Mouse (Mus musculus) hindbrain, embryonic 12.5 days (tissue): ENCODE results near the gene Apoe. TPM values are rescaled to one million over a fixed set of nuclear protein-coding genes. Genes with fewer than 3 reads are reported as not detected.
"Not testable (repeated sequence)": the region's sequence is repeated elsewhere in the genome, so short reads cannot be mapped to it uniquely, and the experiment has no call there.

Experiments used
- ATAC-seq: fragments of 200-750 bp; cut with Nextera tagmentation; 2 replicates; pipeline ENCODE4 v1.8.0; 2017; ENCODE audit warnings: moderate TSS enrichment; ENCODE audit not compliant: low FRiP score
- H3K27ac ChIP-seq: fragments of 300-500 bp; sonication (generic); 2 replicates; pipeline ENCODE4 v1.5.1; 2016; ENCODE audit warnings: mild to moderate bottlenecking
- H3K27me3 ChIP-seq: fragments of 300-500 bp; sonication (generic); 2 replicates; pipeline ENCODE4 v1.6.1; 2016; ENCODE audit warnings: mild to moderate bottlenecking
- H3K36me3 ChIP-seq: fragments of 300-500 bp; sonication (generic); 2 replicates; pipeline ENCODE4 v1.6.1; 2016; ENCODE audit warnings: mild to moderate bottlenecking
- H3K4me1 ChIP-seq: fragments of 300-500 bp; sonication (generic); 2 replicates; pipeline ENCODE4 v1.6.1; 2016
- H3K4me2 ChIP-seq: fragments of 300-500 bp; sonication (generic); replicated peaks from 2 replicates; pipeline ENCODE4 v1.6.1; 2016; ENCODE audit warnings: mild to moderate bottlenecking
- H3K4me3 ChIP-seq: fragments of 300-500 bp; sonication (generic); 2 replicates; pipeline ENCODE4 v1.5.1; 2016; ENCODE audit warnings: mild to moderate bottlenecking
- H3K9ac ChIP-seq: fragments of 300-500 bp; sonication (generic); 2 replicates; pipeline ENCODE4 v1.6.1; 2016; ENCODE audit warnings: mild to moderate bottlenecking, moderate library complexity
- H3K9me3 ChIP-seq: fragments of 300-500 bp; sonication (generic); replicated peaks from 2 replicates; pipeline ENCODE4 v1.6.1; 2016; ENCODE audit warnings: mild to moderate bottlenecking
- WGBS: fragments of 180-500 bp; shearing (Covaris S2); methylation state at CpG from one replicate; pipeline ENCODE4 v1.1.7; 2016; 5-methylcytosine and 5-hydroxymethylcytosine counted together
- polyA plus RNA-seq: library from polyadenylated mRNA; unstranded; fragments of >200 nt; fragmentation: Nextera tagmentation; extraction: Ambion mirVana; gene quantifications from 2 replicates; pipeline ENCODE4 v1.2.1, GENCODE M21; 2016

Gene Apoe
- polyA plus RNA-seq, 1 experiment from 2014 or later = 228 TPM

GRCm38 (mm10) chr7:19686927-19687583 lies 11.9 kb downstream of the Apoe start:
- H3K27ac ChIP-seq, H3K4me2 ChIP-seq, H3K36me3 ChIP-seq, H3K9ac ChIP-seq, ATAC-seq, H3K4me1 ChIP-seq, H3K4me3 ChIP-seq, H3K27me3 ChIP-seq, H3K9me3 ChIP-seq: not testable (repeated sequence)
- 69% methylated on average over 8 of the region's 8 CpGs for WGBS

DNA sequence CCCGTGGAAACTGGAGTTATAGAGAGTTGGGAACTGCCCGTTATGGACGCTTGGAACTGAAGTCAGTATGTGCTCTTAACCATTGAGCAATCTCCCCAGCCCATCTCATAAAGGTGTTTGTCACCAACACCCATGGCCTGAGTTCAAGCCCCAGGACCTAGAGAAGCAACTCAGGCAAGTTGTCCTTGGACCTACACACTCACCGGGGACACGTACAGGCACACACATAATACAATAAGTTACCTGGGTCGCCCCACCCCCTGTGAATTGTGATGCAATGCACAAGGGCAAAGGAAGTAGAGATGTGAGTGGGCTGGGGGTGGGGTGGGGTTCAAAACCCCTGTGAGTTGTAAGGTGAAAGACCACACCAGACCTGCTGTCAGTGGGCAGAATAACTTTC lies 12.5 kb downstream of the Apoe start:
- H3K4me1 ChIP-seq = no peaks in the 10 kb centered on the region
- no peak overlapping the region for H3K27ac ChIP-seq
- H3K4me2 ChIP-seq = no peak overlapping the region
- no peaks in the 10 kb centered on the region for H3K36me3 ChIP-seq
- H3K9ac ChIP-seq = no peak overlapping the region
- H3K4me3 ChIP-seq = no peak overlapping the region
- no peaks in the 10 kb centered on the region for H3K9me3 ChIP-seq
- no peak for ATAC-seq
- no peaks in the 10 kb centered on the region for H3K27me3 ChIP-seq
- WGBS = 86% methylated on average over 6 of the region's 6 CpGs

DNA sequence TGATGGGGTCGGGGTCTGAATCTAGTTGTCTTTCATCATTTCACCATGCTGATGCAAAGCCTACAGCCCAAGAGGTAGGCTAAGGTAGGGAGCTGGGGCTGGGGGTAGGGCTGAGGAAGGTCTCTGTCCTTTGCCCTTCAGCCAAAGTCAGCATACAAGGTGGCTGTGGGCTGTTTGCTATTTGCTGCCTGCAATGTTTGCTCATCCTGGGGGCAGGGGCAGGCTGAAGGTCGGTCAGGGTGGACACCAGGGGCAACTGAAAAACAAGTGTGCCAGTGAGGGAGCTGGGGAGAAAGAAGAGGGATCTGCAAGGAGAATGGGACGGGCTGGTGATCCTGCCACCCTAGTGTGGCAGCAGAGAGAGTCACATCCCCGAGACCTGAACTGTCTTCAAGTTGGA lies 13.6 kb downstream of the Apoe start:
- no peak for ATAC-seq
- Histone ChIP-seq H3K4me3 (no peak overlapping the region), H3K36me3 (no peaks in the 10 kb centered on the region), H3K4me1 (no peaks in the 10 kb centered on the region), H3K4me2 (no peak overlapping the region), H3K9me3 (no peaks in the 10 kb centered on the region), H3K9ac (no peak overlapping the region), H3K27me3 (no peaks in the 10 kb centered on the region), H3K27ac (no peak overlapping the region)
- 60% methylated on average over 4 of the region's 4 CpGs for WGBS

DNA sequence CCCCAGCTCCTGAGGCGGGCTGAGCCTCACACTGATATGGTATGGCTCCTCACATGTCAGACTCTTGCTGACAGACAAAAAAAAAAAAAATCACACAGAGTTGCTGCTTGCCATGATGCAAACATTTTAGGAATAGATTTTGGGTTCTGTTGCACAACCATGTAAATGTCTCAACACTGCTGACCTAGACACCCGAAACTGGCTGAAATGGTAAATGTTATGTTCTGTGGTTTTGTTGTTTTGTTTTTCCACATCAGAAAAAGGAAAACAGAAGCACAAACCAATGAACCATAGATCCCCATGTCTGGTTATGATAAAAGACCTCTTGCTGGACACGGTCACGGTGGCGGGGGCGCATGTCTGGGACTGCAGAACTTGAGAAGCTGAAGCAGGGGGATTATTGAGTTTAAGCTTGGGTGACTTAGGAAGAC lies 15.2 kb downstream of the Apoe start:
- no peak for ATAC-seq
- 85% methylated on average over 6 of the region's 6 CpGs for WGBS
- H3K9ac ChIP-seq = no peak overlapping the region

DNA sequence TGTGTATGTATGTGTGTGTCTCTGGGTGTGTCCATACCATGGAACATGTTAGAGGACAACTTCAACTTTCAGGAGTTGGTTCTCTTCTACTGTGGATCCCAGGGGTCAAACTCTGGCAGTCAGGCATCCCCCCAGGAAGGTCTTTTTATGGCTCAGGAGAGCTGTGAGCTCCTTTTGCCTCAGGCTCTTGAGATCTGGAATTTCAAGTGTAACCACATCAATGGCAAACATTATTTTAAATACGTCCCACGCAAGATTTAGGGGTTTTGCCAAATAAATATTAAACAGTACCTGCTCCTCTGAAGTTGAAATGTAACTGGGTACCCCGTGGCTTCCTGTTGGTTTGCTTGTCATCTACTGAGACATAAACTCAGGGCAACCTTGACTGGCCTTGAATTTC lies 16.0 kb downstream of the Apoe start:
- 78% methylated on average over 3 of the region's 3 CpGs for WGBS
- no peak overlapping the region for H3K4me3 ChIP-seq
- H3K4me1 ChIP-seq = no peaks in the 10 kb centered on the region
- no peaks in the 10 kb centered on the region for H3K36me3 ChIP-seq
- no peak for ATAC-seq
- H3K27ac ChIP-seq = no peak overlapping the region
- no peak overlapping the region for H3K9ac ChIP-seq
- H3K27me3 ChIP-seq = no peaks in the 10 kb centered on the region
- H3K9me3 ChIP-seq = no peaks in the 10 kb centered on the region
- no peak overlapping the region for H3K4me2 ChIP-seq

More for the DNA sequence above, 15.2 kb downstream of the Apoe start:
- no peaks in the 10 kb centered on the region for H3K9me3 ChIP-seq
- no peak overlapping the region for H3K4me2 ChIP-seq
- H3K4me1 ChIP-seq = no peaks in the 10 kb centered on the region
- H3K27me3 ChIP-seq = no peaks in the 10 kb centered on the region
- no peak overlapping the region for H3K27ac ChIP-seq
- H3K4me3 ChIP-seq = no peak overlapping the region
- no peaks in the 10 kb centered on the region for H3K36me3 ChIP-seq

GRCm38 (mm10) chr7:19681202-19681694 lies 17.7 kb downstream of the Apoe start, which contains the start of the genes Gm44805 and Apoc4:
Gene Gm44805 (minus strand): TSS chr7:19681423.
Gene Apoc4 (minus strand): TSS chr7:19681479.
- 54% methylated on average over 8 of the region's 8 CpGs for WGBS
- no peak within 1 kb of the TSS for H3K4me3 ChIP-seq
- ATAC-seq = no peak
- no peaks in the 10 kb centered on the region for H3K27me3 ChIP-seq
- H3K9me3 ChIP-seq = no peaks in the 10 kb centered on the region
- H3K4me1 ChIP-seq = no peaks in the 10 kb centered on the region
- H3K27ac ChIP-seq = no peak within 1 kb of the TSS
- no peak within 1 kb of the TSS for H3K4me2 ChIP-seq
- no peaks in the 10 kb centered on the region for H3K36me3 ChIP-seq
- H3K9ac ChIP-seq = no peak within 1 kb of the TSS

GRCm38 (mm10) chr7:19680702-19681101 lies 18.3 kb downstream of the Apoe start:
- ATAC-seq = no peak
- Histone ChIP-seq H3K27me3 (no peaks in the 10 kb centered on the region), H3K9me3 (no peaks in the 10 kb centered on the region), H3K9ac (no peak overlapping the region), H3K4me2 (no peak overlapping the region), H3K4me3 (no peak overlapping the region), H3K36me3 (no peaks in the 10 kb centered on the region), H3K27ac (no peak overlapping the region), H3K4me1 (no peaks in the 10 kb centered on the region)
- 82% methylated on average over 2 of the region's 2 CpGs for WGBS

GRCm38 (mm10) chr7:19678901-19679300 lies 20.1 kb downstream of the Apoe start:
- 88% methylated on average over 3 of the region's 3 CpGs for WGBS
- Histone ChIP-seq H3K36me3 (no peaks in the 10 kb centered on the region), H3K27ac (no peak overlapping the region), H3K9ac (no peak overlapping the region), H3K27me3 (no peaks in the 10 kb centered on the region), H3K4me1 (no peaks in the 10 kb centered on the region), H3K4me3 (no peak overlapping the region), H3K9me3 (no peaks in the 10 kb centered on the region), H3K4me2 (no peak overlapping the region)
- ATAC-seq = no peak

GRCm38 (mm10) chr7:19677872-19678271 lies 21.1 kb downstream of the Apoe start, which contains the start of gene Apoc2:
Gene Apoc2 (minus strand): TSS chr7:19677941.
- Histone ChIP-seq H3K4me3 (no peak within 1 kb of the TSS), H3K9me3 (no peaks in the 10 kb centered on the region), H3K9ac (no peak within 1 kb of the TSS), H3K4me1 (no peaks in the 10 kb centered on the region), H3K36me3 (no peaks in the 10 kb centered on the region), H3K27me3 (no peaks in the 10 kb centered on the region), H3K4me2 (no peak within 1 kb of the TSS), H3K27ac (no peak within 1 kb of the TSS)
- ATAC-seq = no peak
- WGBS = 68% methylated on average over 8 of the region's 8 CpGs

- no peak overlapping the region for H3K27ac ChIP-seq
- H3K4me1 ChIP-seq = no peaks in the 10 kb centered on the region
- H3K9me3 ChIP-seq = no peaks in the 10 kb centered on the region
- no peak overlapping the region for H3K9ac ChIP-seq
- no peak for ATAC-seq
- no peaks in the 10 kb centered on the region for H3K27me3 ChIP-seq
- H3K4me3 ChIP-seq = no peak overlapping the region
- no peaks in the 10 kb centered on the region for H3K36me3 ChIP-seq
- H3K4me2 ChIP-seq = no peak overlapping the region
- 72% methylated on average over 1 of the region's 1 CpGs for WGBS
These were observed 22.3 kb downstream of the Apoe start for GRCm38 (mm10) chr7:19676662-19677061.

GRCm38 (mm10) chr7:19675824-19676223 lies 23.2 kb downstream of the Apoe start:
- H3K27me3 ChIP-seq = no peaks in the 10 kb centered on the region
- no peaks in the 10 kb centered on the region for H3K4me1 ChIP-seq
- no peaks in the 10 kb centered on the region for H3K9me3 ChIP-seq
- no peak for ATAC-seq
- H3K36me3 ChIP-seq = no peaks in the 10 kb centered on the region
- H3K27ac ChIP-seq = no peak overlapping the region
- 84% methylated on average over 10 of the region's 10 CpGs for WGBS
- no peak overlapping the region for H3K4me2 ChIP-seq
- no peak overlapping the region for H3K9ac ChIP-seq
- no peak overlapping the region for H3K4me3 ChIP-seq

GRCm38 (mm10) chr7:19673083-19673699 lies 25.8 kb downstream of the Apoe start:
- no peak for ATAC-seq
- 72% methylated on average over 14 of the region's 14 CpGs for whole genome bisulfite sequencing
- H3K36me3 ChIP-seq = no peaks in the 10 kb centered on the region
- H3K27ac ChIP-seq = no peak overlapping the region
- no peak overlapping the region for H3K4me2 ChIP-seq
- H3K4me3 ChIP-seq = no peak overlapping the region
- H3K9me3 ChIP-seq = no peaks in the 10 kb centered on the region
- no peaks in the 10 kb centered on the region for H3K27me3 ChIP-seq
- no peak overlapping the region for H3K9ac ChIP-seq
- H3K4me1 ChIP-seq = peaks cover 3% of the 10 kb centered on the region; the same call in 1 of the 2 replicates

DNA sequence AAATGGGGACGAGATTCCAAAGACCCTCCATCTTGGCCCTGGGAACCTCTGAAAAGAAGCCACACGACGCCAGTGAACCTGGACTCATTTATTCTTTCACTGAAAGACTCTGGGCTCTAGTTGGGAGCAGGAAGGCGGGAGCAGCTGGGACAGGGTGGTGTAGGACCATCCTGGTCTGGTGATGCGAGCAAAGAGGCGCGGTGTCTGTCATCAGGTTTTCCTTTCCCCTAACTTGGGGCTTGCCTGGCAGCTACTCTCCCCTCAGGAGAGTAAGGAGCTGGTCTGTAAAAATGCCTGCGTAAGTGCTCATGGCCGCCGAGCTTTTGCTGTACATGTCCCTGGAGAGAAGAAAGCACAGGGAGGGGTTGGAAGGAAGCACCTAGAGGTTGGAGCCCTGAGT lies 27.5 kb downstream of the Apoe start:
- Histone ChIP-seq H3K4me1 (peaks cover 3% of the 10 kb centered on the region; the same call in 1 of the 2 replicates), H3K4me3 (no peak overlapping the region), H3K36me3 (no peaks in the 10 kb centered on the region), H3K27me3 (no peaks in the 10 kb centered on the region), H3K9me3 (no peaks in the 10 kb centered on the region), H3K9ac (no peak overlapping the region), H3K27ac (no peak overlapping the region), H3K4me2 (no peak overlapping the region)
- 77% methylated on average over 10 of the region's 10 CpGs for WGBS
- no peak for ATAC-seq
